Mouse (Mus musculus) layer of hippocampus, postnatal 10 days (tissue): ENCODE results near the gene Hpn. TPM values are rescaled to one million over a fixed set of nuclear protein-coding genes. Genes with fewer than 3 reads are reported as not detected.

Experiments
- DNase-seq, 2 experiments: peaks; one replicate each; pipeline ENCODE4 v3.0.0; 2021; ENCODE audit warnings: low spot score in 2 of 2
- total RNA-seq, 2 experiments: library from RNA; stranded (reverse); gene quantifications; 2 replicates each; pipeline ENCODE4 v1.2.3; 2021

Hpn gene
- total RNA-seq, 2 experiments from 2014 or later = 2.1 to 2.9 TPM

DNA sequence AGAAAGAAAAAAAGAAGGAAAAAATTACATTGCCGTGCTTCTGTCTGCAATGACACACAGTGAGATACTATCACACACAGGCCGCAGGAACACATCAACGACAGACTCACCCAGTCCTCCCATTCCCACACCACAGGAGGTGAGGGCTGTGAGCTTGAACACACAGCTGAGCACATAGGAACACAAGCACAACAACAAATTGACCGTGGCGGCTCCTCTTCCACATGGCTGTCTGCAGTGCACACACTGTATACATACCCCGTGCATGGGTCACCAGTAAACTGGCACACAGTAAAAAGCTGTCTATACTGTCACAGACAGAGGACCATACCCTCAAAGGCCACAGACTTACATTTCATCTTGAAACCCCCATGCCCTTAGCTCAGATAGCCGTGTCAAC lies 58.6 kb downstream of the Hpn start:
- no peak for DNase-seq

DNA sequence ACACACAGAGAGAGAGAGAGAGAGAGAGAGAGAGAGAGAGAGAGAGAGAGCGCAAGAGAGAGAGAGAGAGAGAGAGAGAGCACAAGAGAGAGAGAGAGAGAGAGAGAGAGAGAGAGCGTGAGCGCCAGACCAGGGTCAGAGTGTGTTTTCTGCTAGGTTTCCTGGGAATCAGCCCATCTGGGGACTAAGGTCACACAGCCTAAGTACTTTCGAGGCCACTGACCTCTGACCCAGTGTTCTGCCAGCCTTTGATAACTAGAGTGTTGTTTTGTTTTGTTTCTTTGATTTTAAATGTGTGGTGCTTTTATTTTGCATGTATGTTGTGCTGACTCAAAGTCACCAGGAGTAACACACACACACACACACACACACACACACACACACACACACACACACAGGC lies 59.2 kb downstream of the Hpn start:
- DNase-seq = no peak

DNA sequence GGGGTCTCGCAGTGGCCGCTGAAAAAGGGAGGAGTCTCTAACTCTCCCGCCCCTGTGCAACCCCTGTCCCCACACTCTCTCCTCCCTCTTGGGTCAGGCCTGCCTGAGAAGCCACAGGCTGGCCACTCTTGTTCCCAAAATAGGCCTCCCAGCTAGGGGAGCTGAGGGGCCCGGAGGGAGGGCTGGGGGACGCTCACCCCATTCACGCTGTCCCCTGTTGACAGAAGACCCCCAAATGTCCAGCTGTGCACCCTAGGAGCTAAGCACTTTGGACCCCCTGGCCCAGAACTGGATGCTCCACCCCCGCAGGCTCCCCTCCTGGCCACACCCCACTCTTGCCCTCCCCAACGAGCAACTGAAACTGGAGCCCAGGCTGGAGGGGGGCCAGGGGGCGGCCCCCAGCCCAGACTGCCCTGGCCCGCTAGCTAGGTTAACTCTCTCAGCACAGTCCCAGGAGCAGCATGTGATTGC lies 59.7 kb downstream of the Hpn start:
- DNase-seq = peak; percentile 68 to 74

DNA sequence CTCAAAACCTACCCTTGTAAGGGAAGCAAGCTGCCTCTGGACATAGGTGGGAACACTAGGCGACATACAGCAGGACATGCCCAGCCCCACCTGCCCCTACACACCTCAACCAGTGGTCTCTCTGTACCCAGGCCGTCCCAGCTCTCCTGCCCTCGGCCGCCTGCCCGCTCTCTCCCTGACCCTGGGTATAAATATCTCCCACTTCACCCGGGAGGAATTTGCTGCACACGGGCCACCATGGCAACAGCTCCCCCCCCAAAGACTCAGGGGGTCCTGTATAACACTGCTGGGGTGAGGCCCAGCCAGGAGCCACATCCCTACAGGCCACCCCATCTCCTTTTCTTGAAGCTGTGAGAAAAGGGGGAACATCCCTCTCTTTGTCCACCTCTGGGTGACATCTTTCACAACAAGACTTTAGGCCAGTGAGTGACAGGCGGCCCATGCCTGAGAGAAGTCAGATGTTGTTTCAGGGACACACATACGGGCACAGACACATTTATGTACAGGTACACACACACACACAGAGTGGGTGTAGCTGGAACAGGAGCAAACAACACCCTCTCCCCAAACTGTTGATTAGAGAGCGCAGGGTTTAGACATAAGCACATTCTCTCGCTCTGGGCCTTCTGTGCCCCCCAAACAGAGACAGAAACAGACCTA lies 60.3 kb downstream of the Hpn start:
- no peak for DNase-seq

DNA sequence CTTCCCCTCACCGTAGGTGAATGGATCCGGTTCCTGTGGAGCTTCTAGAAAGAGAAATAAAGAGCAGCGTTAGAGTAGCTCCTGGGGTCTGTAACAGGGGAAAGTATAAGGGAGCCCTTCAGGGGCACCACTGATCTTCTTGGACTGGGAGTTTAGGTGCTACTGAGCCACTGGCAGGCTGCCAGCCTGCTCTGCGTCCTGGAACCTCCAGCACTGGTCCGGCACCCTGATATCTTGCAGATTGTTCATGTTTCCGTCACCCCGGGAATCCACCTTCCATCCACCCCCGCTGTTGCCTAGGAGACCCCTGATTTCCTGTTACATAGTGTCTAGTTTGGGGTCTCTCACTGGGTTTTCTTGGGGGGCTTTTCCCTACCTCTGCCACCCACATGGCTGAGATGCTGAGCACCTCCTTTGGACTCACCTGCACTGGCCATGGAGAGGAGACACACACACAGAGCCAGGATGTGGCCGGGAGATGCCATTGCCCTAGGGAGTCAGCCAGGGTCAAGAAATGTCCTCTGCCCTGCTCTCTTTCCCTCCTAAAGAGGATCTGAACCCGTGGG lies 61.1 kb downstream of the Hpn start:
- no peak for DNase-seq

DNA sequence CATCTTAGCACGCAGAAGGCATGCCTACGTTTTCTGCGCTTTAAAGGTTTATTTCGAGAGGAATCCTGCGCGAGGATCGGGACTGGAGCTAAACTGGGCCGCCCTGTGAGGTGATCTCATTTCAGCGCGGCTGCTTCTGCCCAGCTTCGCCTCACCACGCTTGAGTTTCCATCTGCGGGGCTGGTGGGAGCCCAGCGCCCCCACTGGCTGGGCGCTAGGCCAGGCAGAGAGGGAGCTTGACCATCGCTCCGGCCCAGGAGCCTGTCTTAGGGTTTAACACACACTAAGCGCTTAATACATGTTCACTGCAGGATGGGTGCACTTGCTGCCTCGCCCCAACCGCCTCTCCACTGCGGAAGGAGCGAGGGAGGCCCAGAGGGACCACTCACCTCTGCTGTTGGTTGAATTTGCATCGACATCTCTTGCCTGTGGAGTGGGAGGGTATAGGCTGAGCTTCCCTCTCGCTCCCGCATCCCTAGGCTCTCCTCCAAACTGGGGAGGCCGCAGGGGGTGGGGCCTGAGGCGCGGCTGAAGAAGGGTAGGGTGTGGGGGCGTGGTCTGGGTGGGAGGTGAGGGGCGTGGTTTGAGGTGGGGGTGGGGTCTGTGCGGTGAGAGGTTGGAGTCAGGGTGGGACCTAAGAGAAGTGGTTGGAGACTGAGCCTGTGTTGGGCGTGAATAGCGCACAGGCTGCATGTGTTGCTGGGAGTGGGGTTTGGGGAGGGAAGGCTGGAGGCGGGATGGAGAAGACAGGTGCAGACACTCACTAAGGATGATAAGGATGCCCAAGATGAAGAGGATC lies 62.3 kb downstream of the Hpn start:
- peak; percentile 60 to 73 for DNase-seq

DNA sequence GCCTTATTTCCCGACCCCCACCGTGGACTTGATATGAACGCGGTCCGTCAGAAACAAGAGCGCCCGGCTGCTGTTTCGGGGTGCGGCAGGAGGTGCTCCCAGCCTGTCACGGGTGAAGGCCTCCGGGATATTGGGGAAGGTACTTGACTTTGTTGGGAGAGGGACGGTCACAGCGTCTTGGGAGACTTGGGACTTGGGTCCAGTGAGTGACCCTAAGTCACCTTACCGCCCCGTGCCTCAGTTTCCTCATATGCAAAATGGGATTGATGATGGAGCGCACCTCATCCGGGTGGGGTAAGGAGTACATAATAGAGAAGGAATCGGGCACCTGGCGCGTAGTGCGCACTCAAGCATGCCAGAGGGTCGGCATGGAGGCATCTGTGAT lies 62.8 kb downstream of the Hpn start:
- DNase-seq = no peak

DNA sequence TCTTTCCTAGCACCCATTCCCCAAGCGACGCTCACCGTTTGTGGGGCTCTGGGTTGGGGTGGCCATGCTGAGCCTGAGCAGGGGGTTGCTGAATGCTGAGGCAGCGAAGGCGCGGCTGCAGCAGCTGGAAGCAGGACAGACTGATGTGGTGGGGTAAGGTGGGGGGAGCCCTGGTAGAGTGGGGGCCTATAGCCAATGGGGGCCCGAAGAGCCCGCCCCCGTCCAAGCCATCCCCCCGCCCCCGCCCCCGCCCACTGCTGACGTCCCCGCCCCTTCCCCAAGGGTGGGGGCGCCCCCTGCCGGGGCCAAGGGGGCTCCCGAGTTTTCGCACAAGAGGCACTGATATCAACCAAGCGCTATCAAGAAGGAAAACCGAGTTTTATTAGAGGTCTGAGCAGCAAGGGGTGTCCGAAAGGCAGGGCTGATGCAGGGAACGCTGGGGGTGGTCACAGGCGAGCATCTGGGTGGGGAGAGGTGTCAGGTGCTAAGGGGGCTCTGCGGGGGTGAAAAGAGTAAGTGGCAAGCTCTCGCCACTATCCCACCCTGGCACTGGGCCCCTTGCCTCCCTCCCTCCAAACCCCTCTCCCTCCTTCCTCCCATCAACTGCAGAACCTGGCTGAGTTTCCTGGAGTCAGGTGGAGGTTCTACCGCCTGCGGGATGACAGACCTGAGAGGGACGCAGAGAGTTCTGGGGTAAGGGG lies 63.6 kb downstream of the Hpn start, which contains the start of gene Fxyd7:
Gene Fxyd7 (minus strand): TSS at position 147 of the 701 bp plus-strand sequence.
- peak in 1 of 2 experiments; percentile 60 for DNase-seq

DNA sequence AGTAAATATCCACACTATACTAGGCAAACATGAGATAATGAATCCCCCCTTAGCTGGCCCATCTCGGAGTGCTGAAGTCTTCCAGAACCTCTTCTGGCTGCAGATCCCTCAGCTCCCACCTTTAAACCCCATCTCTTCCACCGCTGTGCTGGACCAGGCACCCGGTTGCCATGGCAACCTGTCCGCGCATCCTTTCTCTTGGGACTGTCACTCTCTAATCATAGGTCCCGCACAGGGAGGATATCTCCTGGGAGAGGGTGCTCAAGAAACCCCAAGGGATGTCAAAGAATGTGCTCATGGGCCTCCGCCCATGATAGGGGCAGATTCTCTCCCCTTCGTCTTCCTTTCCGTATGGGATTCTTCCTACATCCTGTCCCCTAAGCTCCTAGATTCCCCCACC lies 64.2 kb downstream of the Hpn start:
- peak in 1 of 2 experiments; percentile 53 for DNase-seq

DNA sequence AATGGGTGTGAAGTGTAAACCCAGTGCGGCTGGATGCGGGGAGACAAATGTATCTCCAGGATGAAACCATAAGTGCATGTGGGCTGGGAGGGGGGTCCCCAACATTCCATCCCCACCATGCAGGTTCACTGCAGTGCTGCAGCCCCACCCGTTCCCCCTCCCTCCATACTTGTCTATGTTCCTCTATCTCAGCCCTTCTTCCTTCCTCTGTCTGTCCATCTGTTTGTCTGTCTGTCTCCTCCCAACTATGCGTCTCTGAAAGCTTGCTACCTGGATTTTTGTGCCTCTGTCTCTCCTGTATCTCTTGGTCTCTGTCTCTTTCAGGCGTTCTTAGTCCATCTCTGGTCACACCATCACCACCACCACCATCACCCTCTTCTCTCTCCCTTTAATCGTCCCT lies 64.6 kb downstream of the Hpn start:
- peak in 1 of 2 experiments; percentile 28 for DNase-seq

DNA sequence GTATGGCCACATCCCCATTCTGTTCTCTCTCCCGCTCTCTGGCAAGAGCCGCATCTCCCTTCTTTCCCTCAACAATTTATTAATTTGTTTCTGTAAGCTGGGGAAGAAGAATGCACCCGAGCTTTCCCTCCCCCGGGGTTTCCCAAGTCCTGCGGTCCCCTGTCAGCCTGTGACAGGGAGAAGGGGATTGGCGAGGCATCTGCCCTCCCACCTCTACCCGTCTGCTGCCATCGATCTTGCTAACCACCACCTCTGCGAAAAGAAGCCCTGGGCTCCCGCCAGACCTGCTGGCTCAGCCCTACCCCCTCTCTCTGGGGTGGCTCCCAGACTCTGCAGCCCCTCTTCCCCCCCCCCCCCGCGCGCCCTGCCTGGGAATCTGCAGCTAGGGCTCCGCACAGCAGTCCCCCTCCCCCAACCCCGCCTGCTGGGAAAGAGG lies 65.2 kb downstream of the Hpn start:
- peak; percentile 64 to 73 for DNase-seq

DNA sequence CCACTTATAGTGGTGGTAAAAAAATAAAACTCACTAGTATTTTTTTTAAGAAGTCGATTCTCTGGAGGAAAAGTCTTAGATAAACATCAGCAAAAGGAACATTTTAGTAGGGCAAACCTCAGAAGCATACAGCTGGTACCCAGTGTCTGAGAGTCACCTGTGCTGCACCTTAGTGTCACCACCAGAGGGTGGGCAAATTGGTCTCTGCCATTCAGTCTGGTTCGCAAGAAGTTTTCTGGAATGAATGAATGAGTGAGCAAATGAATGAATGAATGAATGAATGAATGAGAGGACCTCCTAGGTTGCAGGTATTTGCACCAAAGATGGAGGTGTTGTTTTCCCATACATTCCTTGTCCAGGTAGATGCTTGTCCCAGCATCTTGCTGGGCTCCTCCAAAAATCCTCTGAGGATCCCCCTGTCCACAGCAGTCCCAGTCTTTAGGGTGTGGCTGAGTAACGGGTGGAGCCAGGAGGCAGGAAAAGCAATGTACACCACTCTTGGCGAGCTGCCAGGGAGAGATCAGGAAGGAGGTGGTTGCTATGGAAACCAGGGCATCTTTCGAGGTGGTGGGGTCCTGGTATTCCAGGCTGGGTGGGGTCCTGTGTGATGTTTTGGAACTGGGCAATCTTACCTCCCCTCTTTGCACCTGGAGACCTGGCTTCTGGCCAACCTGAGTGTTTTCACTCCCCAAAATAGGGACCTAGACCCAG lies 65.8 kb downstream of the Hpn start:
- DNase-seq = peak; percentile 35 to 59

Other genes starting within 250 kb of the Hpn start
- gene Cd22, start 234.9 kb downstream of the Hpn start, total RNA-seq = not detected
- 10 to 100 TPM; 25.3 to 30.7 TPM for gene Mag, start 200.4 kb downstream of the Hpn start, total RNA-seq
- gene Hamp2, start 190.6 kb downstream of the Hpn start, total RNA-seq = not detected
- not detected for gene Hamp, start 171.3 kb downstream of the Hpn start, total RNA-seq
- 100 to 1,000 TPM in 1 of 2 experiments, 10 to 100 TPM in 1; 94.1 to 116 TPM for gene Usf2, start 158.5 kb downstream of the Hpn start, total RNA-seq
- gene Lsr, start 141.8 kb downstream of the Hpn start, total RNA-seq = 10 to 100 TPM; 11.8 to 15.1 TPM
- gene Fam187b, start 141.5 kb downstream of the Hpn start, total RNA-seq = under 1 TPM; 0.25 to 0.96 TPM
- 10 to 100 TPM; 35.9 to 36.5 TPM for gene Fxyd5, start 72.8 kb downstream of the Hpn start, total RNA-seq
- gene Fxyd7, start 63.8 kb downstream of the Hpn start, total RNA-seq = 100 to 1,000 TPM; 376 to 407 TPM
- 10 to 100 TPM; 67.2 to 69.2 TPM for gene Fxyd1, start 58.1 kb downstream of the Hpn start, total RNA-seq
- 10 to 100 TPM; 13.2 to 15.5 TPM for gene Lgi4, start 55.9 kb downstream of the Hpn start, total RNA-seq
- 1 to 10 TPM in 1 of 2 experiments, not detected in 1; 1.2 TPM for gene Fxyd3, start 38.6 kb downstream of the Hpn start, total RNA-seq
- gene Scn1b, start 11.7 kb upstream of the Hpn start, total RNA-seq = 100 to 1,000 TPM; 264 to 274 TPM
- 100 to 1,000 TPM; 143 to 144 TPM for gene Gramd1a, start 40.6 kb upstream of the Hpn start, total RNA-seq
- not detected for gene Scgb2b2, start 175.2 kb upstream of the Hpn start, total RNA-seq
- not detected for gene Scgb1b2, start 176.5 kb upstream of the Hpn start, total RNA-seq
- not detected for gene Scgb2b3, start 246.8 kb upstream of the Hpn start, total RNA-seq